Mouse (Mus musculus) cerebellum, adult 9-11 months (tissue): ENCODE results near the gene Olfr620.

Source experiments
- DNase-seq: peaks from one replicate; pipeline ENCODE4 v3.0.0; 2022

The Olfr620 gene

GRCm38 (mm10) chr7:103612434-103612833 is at the start of gene Olfr620:
TSS of gene Olfr620 (minus strand) at chr7:103612534.
- DNase-seq: no peak

- DNase-seq: no peak
Measured at GRCm38 (mm10) chr7:103644070-103644469, 31.7 kb upstream of the Olfr620 start.

- no peak for DNase-seq
Measured at GRCm38 (mm10) chr7:103642602-103643001, 30.3 kb upstream of the Olfr620 start, which contains the start of gene Olfr622. TSS of gene Olfr622 (minus strand) at chr7:103642702.

- no peak for DNase-seq
Measured at GRCm38 (mm10) chr7:103636795-103637194, 24.5 kb upstream of the Olfr620 start.

GRCm38 (mm10) chr7:103607425-103607824 is 4.9 kb downstream of the Olfr620 start:
- DNase-seq: no peak

GRCm38 (mm10) chr7:103600275-103600674 is 12.1 kb downstream of the Olfr620 start, which contains the start of gene Olfr619:
TSS of gene Olfr619 (plus strand) at chr7:103600575.
- no peak for DNase-seq

GRCm38 (mm10) chr7:103589803-103590202 is 22.5 kb downstream of the Olfr620 start, which contains the start of gene Olfr618:
TSS of gene Olfr618 (plus strand) at chr7:103590103.
- no peak for DNase-seq

GRCm38 (mm10) chr7:103572761-103573160 is 39.6 kb downstream of the Olfr620 start, which contains the start of gene Olfr617:
TSS of gene Olfr617 (plus strand) at chr7:103573061.
- DNase-seq: no peak

- DNase-seq: no peak
Measured at GRCm38 (mm10) chr7:103569043-103569442, 43.3 kb downstream of the Olfr620 start, which contains the start of gene Olfr616. TSS of gene Olfr616 (minus strand) at chr7:103569143.

- DNase-seq: no peak
Measured at GRCm38 (mm10) chr7:103555779-103556178, 56.6 kb downstream of the Olfr620 start, which contains the start of gene Olfr615. TSS of gene Olfr615 (plus strand) at chr7:103556079.
